Comparison of ENCODE assay signal across 8 mouse cellular contexts in genomic region chr12:116262555-116263341, GRCm38 (mm10). TPM values are rescaled to one million over a fixed set of nuclear protein-coding genes. Genes with fewer than 3 reads are reported as not detected.
DNase-seq lines count a peak whose midpoint lies in the region; ATAC-seq and TF ChIP-seq lines count a peak whose summit lies in the region.

TSS of gene Wdr60 (minus strand) at chr12:116263022.

- intact Hi-C loops in heart, postnatal 25 days (cut with DNase I): loop anchor here (1.0 to 10.0 kb wide), 3 partner anchors 18 to 218 kb away; partner anchors contain the start of genes Ncapg2 and Zfp386

- TF ChIP-seq POLR2A in ES-Bruce4 (IDR thresholded peaks at IDR 0.05; ENCODE audit: insufficient read depth, low read length): no peak
- peak; percentile 86 for TF ChIP-seq POLR2A in testis, adult 2 months (IDR thresholded peaks at IDR 0.05; ENCODE audit: control insufficient read depth, low read depth, low read length)

- DNase-seq in cerebellum, adult 11 months: peak; percentile 86
- peak; percentile 77 for DNase-seq in heart, postnatal 25 days (ENCODE audit: low spot score)
- peak; percentile 89 to 92 for DNase-seq in layer of hippocampus, adult 18-20 months (ENCODE audit: low spot score in 2 of 2)
- peak; percentile 88 to 90 for DNase-seq in lung, adult 18-20 months

- no peaks in the 10 kb centered on the region for H3K27me3 ChIP-seq in ES-Bruce4 (ENCODE audit: control insufficient read depth, insufficient read depth, low read length, poor library complexity, severe bottlenecking)
- H3K27me3 ChIP-seq in forebrain, embryonic 15.5 days: no peaks in the 10 kb centered on the region
- no peaks in the 10 kb centered on the region for H3K27me3 ChIP-seq in neural tube, embryonic 14.5 days (ENCODE audit: control insufficient read depth, insufficient read depth, low read length)
- H3K27me3 ChIP-seq in testis, adult 2 months (ENCODE audit: control insufficient read depth, insufficient read depth, low read length): no peaks in the 10 kb centered on the region

- 3% methylated on average over 47 of the region's 47 CpGs for WGBS in forebrain, embryonic 15.5 days
- 4% methylated on average over 45 of the region's 47 CpGs for WGBS in neural tube, embryonic 14.5 days

- H3K4me2 ChIP-seq in forebrain, embryonic 15.5 days (replicated peaks): peak within 1 kb of the TSS; percentile 85
- peak within 1 kb of the TSS; percentile 49 for H3K4me2 ChIP-seq in neural tube, embryonic 14.5 days (ENCODE audit: low read depth, low read length)

- no peaks in the 10 kb centered on the region for H3K9me3 ChIP-seq in ES-Bruce4 (replicated peaks; ENCODE audit: control insufficient read depth, insufficient read depth, low read length, poor library complexity, severe bottlenecking)
- no peaks in the 10 kb centered on the region for H3K9me3 ChIP-seq in forebrain, embryonic 15.5 days
- H3K9me3 ChIP-seq in neural tube, embryonic 14.5 days (ENCODE audit: control insufficient read depth, low read length): no peaks in the 10 kb centered on the region

- H3K4me1 ChIP-seq in ES-Bruce4 (ENCODE audit: control insufficient read depth, insufficient read depth, low read length): no peaks in the 10 kb centered on the region
- peaks cover 9% of the 10 kb centered on the region; the same call in 1 of the 2 replicates for H3K4me1 ChIP-seq in forebrain, embryonic 15.5 days
- no peaks in the 10 kb centered on the region for H3K4me1 ChIP-seq in neural tube, embryonic 14.5 days (ENCODE audit: control insufficient read depth, insufficient read depth, low read length)
- peaks cover 3% of the 10 kb centered on the region; the same call in 1 of the 2 replicates for H3K4me1 ChIP-seq in testis, adult 2 months (ENCODE audit: control insufficient read depth, insufficient read depth, low read length)

- peak within 1 kb of the TSS; percentile 86 for H3K9ac ChIP-seq in ES-Bruce4 (ENCODE audit: low read depth, poor library complexity, severe bottlenecking)
- H3K9ac ChIP-seq in forebrain, embryonic 15.5 days (replicated peaks): peak within 1 kb of the TSS; percentile 84
- H3K9ac ChIP-seq in neural tube, embryonic 14.5 days (replicated peaks; ENCODE audit: low read depth, low read length): peak within 1 kb of the TSS; percentile 64

- H3K4me3 ChIP-seq in ES-Bruce4 (ENCODE audit: low read depth, low read length): peak within 1 kb of the TSS; percentile 81
- H3K4me3 ChIP-seq in forebrain, embryonic 15.5 days: peak within 1 kb of the TSS; percentile 91
- peak within 1 kb of the TSS; percentile 61 for H3K4me3 ChIP-seq in neural tube, embryonic 14.5 days (ENCODE audit: low read depth, low read length)
- peak within 1 kb of the TSS; percentile 81 for H3K4me3 ChIP-seq in testis, adult 2 months (ENCODE audit: control insufficient read depth, low read depth, low read length)

- no peak for TF ChIP-seq EP300 in ES-Bruce4 (IDR thresholded peaks at IDR 0.05; ENCODE audit: insufficient read depth, low read depth, low read length)

- H3K27ac ChIP-seq in ES-Bruce4 (ENCODE audit: insufficient read depth, low read length): no peak within 1 kb of the TSS
- H3K27ac ChIP-seq in forebrain, embryonic 15.5 days (replicated peaks): peak within 1 kb of the TSS; percentile 63
- peak within 1 kb of the TSS; percentile 78 for H3K27ac ChIP-seq in neural tube, embryonic 14.5 days (ENCODE audit: low read depth, low read length)
- peak within 1 kb of the TSS; percentile 42 for H3K27ac ChIP-seq in testis, adult 2 months (ENCODE audit: control insufficient read depth, insufficient read depth, low read depth, low read length)

- peak; percentile 99 for ATAC-seq in forebrain, embryonic 15.5 days (replicated peaks)
- ATAC-seq in neural tube, embryonic 14.5 days (ENCODE audit: low read depth): peak; percentile 99

- no peak for TF ChIP-seq CTCF in ES-Bruce4 (IDR thresholded peaks at IDR 0.05; ENCODE audit: low read depth, low read length)
- TF ChIP-seq CTCF in testis, adult 2 months (IDR thresholded peaks at IDR 0.05; ENCODE audit: control insufficient read depth, insufficient read depth, insufficient replicate concordance, low read depth, low read length): no peak

- H3K36me3 ChIP-seq in ES-Bruce4 (ENCODE audit: control insufficient read depth, insufficient read depth, low read length, poor library complexity, severe bottlenecking): no peaks in the 10 kb centered on the region
- no peaks in the 10 kb centered on the region for H3K36me3 ChIP-seq in forebrain, embryonic 15.5 days
- no peaks in the 10 kb centered on the region for H3K36me3 ChIP-seq in neural tube, embryonic 14.5 days (ENCODE audit: control insufficient read depth, insufficient read depth, low read length)
- H3K36me3 ChIP-seq in testis, adult 2 months (ENCODE audit: control insufficient read depth, insufficient read depth, low read length): no peaks in the 10 kb centered on the region

RNA-seq across cellular contexts. Expression of gene Wdr60, which starts in this region (rescaled TPM):
- polyA plus RNA-seq in ES-Bruce4 (2011; ENCODE audit: insufficient read depth, insufficient read length, low read depth, missing spikeins): 4.0 and 9.1 TPM in 2 replicates
- 18.0 and 21.1 TPM in 2 replicates for polyA plus RNA-seq in forebrain, embryonic 15.5 days (2015; fragmentation: Nextera tagmentation; extraction: Ambion mirVana)
- 1 to 10 TPM; 1.6 to 2.3 TPM for total RNA-seq in heart, postnatal 25 days (2021)
- total RNA-seq in layer of hippocampus, adult 18-20 months (2021): 10 to 100 TPM; 16.2 to 16.4 TPM
- polyA plus RNA-seq in neural tube, embryonic 14.5 days (2014; fragmentation: Nextera tagmentation; extraction: Ambion mirVana): 21.2 and 25.4 TPM in 2 replicates
- 36.4 and 44.9 TPM in 2 replicates for polyA plus RNA-seq in testis, adult 2 months (2012; rRNA removed)

Comparison
In these comparisons a context has a peak if more than half of its experiments do, and no peak if none do; other contexts are left out.
1. RNA of gene Wdr60 (total RNA-seq): 16.2 to 16.4 TPM in layer of hippocampus, adult 18-20 months; 1.6 to 2.3 TPM in heart, postnatal 25 days; every median in the first group is over 4 times any median in the second.
2. Peak in every context shown above with its lines, with median percentiles within 50 percentile points of each other: H3K4me3 ChIP-seq, H3K9ac ChIP-seq and DNase-seq.